Mouse (Mus musculus): ENCODE measurements at regions not wholly inside any gene's neighbourhood (a gene's known extent, or its start where the extent isn't known, plus 50 kb on each side); places are given as distances from the start of the nearest gene placed in this dataset.

- H3K27ac ChIP-seq (ENCODE audit: low read depth, low read length), result no peak overlapping the region
- H3K9me3 ChIP-seq (ENCODE audit: control insufficient read depth, low read length), result no peaks in the 10 kb centered on the region
- H3K27me3 ChIP-seq (ENCODE audit: control insufficient read depth, insufficient read depth, low read length), result no peaks in the 10 kb centered on the region
- no peak overlapping the region for H3K4me3 ChIP-seq (ENCODE audit: low read length)
- H3K4me1 ChIP-seq (ENCODE audit: control insufficient read depth, insufficient read depth, low read length), result no peaks in the 10 kb centered on the region
- H3K36me3 ChIP-seq (ENCODE audit: control insufficient read depth, insufficient read depth, low read length), result no peaks in the 10 kb centered on the region
- no peak overlapping the region for H3K9ac ChIP-seq (ENCODE audit: low read depth, low read length)
- WGBS, result 65% methylated on average over 5 of the region's 5 CpGs
- no peak for ATAC-seq (ENCODE audit: low FRiP score, low TSS enrichment)
- no peak overlapping the region for H3K4me2 ChIP-seq (replicated peaks; ENCODE audit: low read depth, low read length)
Observed at GRCm38 (mm10) chr16:78641717-78642116, 65.2 kb upstream of the D16Ertd472e start.

- no peaks in the 10 kb centered on the region for H3K27me3 ChIP-seq (ENCODE audit: control insufficient read depth, insufficient read depth, low read length)
- H3K4me2 ChIP-seq (replicated peaks; ENCODE audit: low read depth, low read length), result no peak overlapping the region
- H3K9me3 ChIP-seq (ENCODE audit: control insufficient read depth, low read length), result no peaks in the 10 kb centered on the region
- H3K4me1 ChIP-seq (ENCODE audit: control insufficient read depth, insufficient read depth, low read length), result no peaks in the 10 kb centered on the region
- no peak overlapping the region for H3K27ac ChIP-seq (ENCODE audit: low read depth, low read length)
- WGBS, result 83% methylated on average over 3 of the region's 3 CpGs
- H3K9ac ChIP-seq (ENCODE audit: low read depth, low read length), result no peak overlapping the region
- ATAC-seq (ENCODE audit: low FRiP score, low TSS enrichment), result no peak
- H3K4me3 ChIP-seq (ENCODE audit: low read length), result no peak overlapping the region
- H3K36me3 ChIP-seq (ENCODE audit: control insufficient read depth, insufficient read depth, low read length), result no peaks in the 10 kb centered on the region
Observed at GRCm38 (mm10) chr16:78641205-78641604, 64.7 kb upstream of the D16Ertd472e start.

GRCm38 (mm10) chr16:78637452-78637851, 60.9 kb upstream of the D16Ertd472e start:
- ATAC-seq (ENCODE audit: low FRiP score, low TSS enrichment), result no peak
- no peak overlapping the region for H3K27ac ChIP-seq (ENCODE audit: low read depth, low read length)

GRCm38 (mm10) chr16:78637015-78637414, 60.5 kb upstream of the D16Ertd472e start:
- WGBS, result 56% methylated on average over 5 of the region's 5 CpGs

More at GRCm38 (mm10) chr16:78637452-78637851, 60.9 kb upstream of the D16Ertd472e start:
- Histone ChIP-seq H3K4me2 (replicated peaks; ENCODE audit: low read depth, low read length) (no peak overlapping the region), H3K36me3 (ENCODE audit: control insufficient read depth, insufficient read depth, low read length) (no peaks in the 10 kb centered on the region), H3K27me3 (ENCODE audit: control insufficient read depth, insufficient read depth, low read length) (no peaks in the 10 kb centered on the region), H3K9me3 (ENCODE audit: control insufficient read depth, low read length) (no peaks in the 10 kb centered on the region), H3K9ac (ENCODE audit: low read depth, low read length) (no peak overlapping the region), H3K4me3 (ENCODE audit: low read length) (no peak overlapping the region), H3K4me1 (ENCODE audit: control insufficient read depth, insufficient read depth, low read length) (no peaks in the 10 kb centered on the region)
- WGBS, result 90% methylated on average over 6 of the region's 6 CpGs

GRCm38 (mm10) chr16:78635774-78636173, 59.3 kb upstream of the D16Ertd472e start:
- H3K27me3 ChIP-seq (ENCODE audit: control insufficient read depth, insufficient read depth, low read length), result no peaks in the 10 kb centered on the region
- H3K4me3 ChIP-seq (ENCODE audit: low read length), result no peak overlapping the region
- no peak overlapping the region for H3K27ac ChIP-seq (ENCODE audit: low read depth, low read length)
- no peaks in the 10 kb centered on the region for H3K9me3 ChIP-seq (ENCODE audit: control insufficient read depth, low read length)
- H3K4me1 ChIP-seq (ENCODE audit: control insufficient read depth, insufficient read depth, low read length), result no peaks in the 10 kb centered on the region
- 0 out of 2 replicates have a peak, but pooled peaks have one; percentile 16 for ATAC-seq (ENCODE audit: low FRiP score, low TSS enrichment)
- no peaks in the 10 kb centered on the region for H3K36me3 ChIP-seq (ENCODE audit: control insufficient read depth, insufficient read depth, low read length)
- 84% methylated on average over 5 of the region's 5 CpGs for WGBS
- no peak overlapping the region for H3K4me2 ChIP-seq (replicated peaks; ENCODE audit: low read depth, low read length)
- H3K9ac ChIP-seq (ENCODE audit: low read depth, low read length), result no peak overlapping the region

More at GRCm38 (mm10) chr16:78637015-78637414, 60.5 kb upstream of the D16Ertd472e start:
- Histone ChIP-seq H3K9ac (ENCODE audit: low read depth, low read length) (no peak overlapping the region), H3K27ac (ENCODE audit: low read depth, low read length) (no peak overlapping the region), H3K4me2 (replicated peaks; ENCODE audit: low read depth, low read length) (no peak overlapping the region), H3K4me1 (ENCODE audit: control insufficient read depth, insufficient read depth, low read length) (no peaks in the 10 kb centered on the region), H3K9me3 (ENCODE audit: control insufficient read depth, low read length) (no peaks in the 10 kb centered on the region), H3K4me3 (ENCODE audit: low read length) (no peak overlapping the region), H3K36me3 (ENCODE audit: control insufficient read depth, insufficient read depth, low read length) (no peaks in the 10 kb centered on the region), H3K27me3 (ENCODE audit: control insufficient read depth, insufficient read depth, low read length) (no peaks in the 10 kb centered on the region)
- no peak for ATAC-seq (ENCODE audit: low FRiP score, low TSS enrichment)

- 22% methylated on average over 8 of the region's 8 CpGs for WGBS
- Histone ChIP-seq H3K4me3 (ENCODE audit: low read length) (no peak overlapping the region), H3K36me3 (ENCODE audit: control insufficient read depth, insufficient read depth, low read length) (no peaks in the 10 kb centered on the region), H3K27ac (ENCODE audit: low read depth, low read length) (no peak overlapping the region), H3K9me3 (ENCODE audit: control insufficient read depth, low read length) (no peaks in the 10 kb centered on the region), H3K4me2 (replicated peaks; ENCODE audit: low read depth, low read length) (no peak overlapping the region), H3K9ac (ENCODE audit: low read depth, low read length) (no peak overlapping the region), H3K27me3 (ENCODE audit: control insufficient read depth, insufficient read depth, low read length) (no peaks in the 10 kb centered on the region), H3K4me1 (ENCODE audit: control insufficient read depth, insufficient read depth, low read length) (no peaks in the 10 kb centered on the region)
- peak; percentile 80 for ATAC-seq (ENCODE audit: low FRiP score, low TSS enrichment)
Observed at GRCm38 (mm10) chr16:78635257-78635656, 58.7 kb upstream of the D16Ertd472e start.

GRCm38 (mm10) chr16:78631797-78632196, 55.3 kb upstream of the D16Ertd472e start:
- H3K4me3 ChIP-seq (ENCODE audit: low read length), result no peak overlapping the region
- ATAC-seq (ENCODE audit: low FRiP score, low TSS enrichment), result no peak
- 69% methylated on average over 5 of the region's 5 CpGs for WGBS

GRCm38 (mm10) chr16:78626803-78627202, 50.3 kb upstream of the D16Ertd472e start:
- no peak overlapping the region for H3K4me2 ChIP-seq (replicated peaks; ENCODE audit: low read depth, low read length)
- no peak overlapping the region for H3K9ac ChIP-seq (ENCODE audit: low read depth, low read length)
- no peak for ATAC-seq (ENCODE audit: low FRiP score, low TSS enrichment)
- H3K4me3 ChIP-seq (ENCODE audit: low read length), result no peak overlapping the region
- no peaks in the 10 kb centered on the region for H3K9me3 ChIP-seq (ENCODE audit: control insufficient read depth, low read length)
- H3K27me3 ChIP-seq (ENCODE audit: control insufficient read depth, insufficient read depth, low read length), result no peaks in the 10 kb centered on the region
- H3K4me1 ChIP-seq (ENCODE audit: control insufficient read depth, insufficient read depth, low read length), result no peaks in the 10 kb centered on the region
- H3K27ac ChIP-seq (ENCODE audit: low read depth, low read length), result no peak overlapping the region
- 73% methylated on average over 2 of the region's 2 CpGs for WGBS
- H3K36me3 ChIP-seq (ENCODE audit: control insufficient read depth, insufficient read depth, low read length), result no peaks in the 10 kb centered on the region

More at GRCm38 (mm10) chr16:78631797-78632196, 55.3 kb upstream of the D16Ertd472e start:
- Histone ChIP-seq H3K9me3 (ENCODE audit: control insufficient read depth, low read length) (no peaks in the 10 kb centered on the region), H3K9ac (ENCODE audit: low read depth, low read length) (no peak overlapping the region), H3K36me3 (ENCODE audit: control insufficient read depth, insufficient read depth, low read length) (no peaks in the 10 kb centered on the region), H3K4me1 (ENCODE audit: control insufficient read depth, insufficient read depth, low read length) (no peaks in the 10 kb centered on the region), H3K27me3 (ENCODE audit: control insufficient read depth, insufficient read depth, low read length) (no peaks in the 10 kb centered on the region), H3K4me2 (replicated peaks; ENCODE audit: low read depth, low read length) (no peak overlapping the region), H3K27ac (ENCODE audit: low read depth, low read length) (no peak overlapping the region)
